ENCODE assay signal across 25 mouse cellular contexts in genomic region chr17:37541454-37542119, GRCm38 (mm10). TPM values are rescaled to one million over a fixed set of nuclear protein-coding genes. Genes with fewer than 3 reads are reported as not detected.
"Had no signal": no experiment of that assay in that cellular context is flagged by ENCODE, and none has a peak within 500 bp of the region (broad histone marks: within the 10 kb centered on the region; RNA-seq: fewer than 3 reads in every experiment).

No protein-coding gene starts in this region.

- ATAC-seq: liver, postnatal 0 days; lung, postnatal 0 days had no signal

- H3K36me3 ChIP-seq: liver, embryonic 13.5 days; liver, embryonic 15.5 days; lung, embryonic 15.5 days; neural tube, embryonic 12.5 days; stomach, embryonic 15.5 days had no signal

- H3K4me1 ChIP-seq: liver, embryonic 13.5 days; liver, embryonic 15.5 days; lung, embryonic 15.5 days; megakaryocyte, embryonic 14.5 days; neural tube, embryonic 12.5 days; stomach, embryonic 15.5 days had no signal

- H3K9me3 ChIP-seq: liver, embryonic 13.5 days; liver, embryonic 15.5 days; lung, embryonic 15.5 days; megakaryocyte, embryonic 14.5 days; neural tube, embryonic 12.5 days; stomach, embryonic 15.5 days had no signal

- H3K4me2 ChIP-seq: liver, embryonic 13.5 days; liver, embryonic 15.5 days; lung, embryonic 15.5 days; neural tube, embryonic 12.5 days; stomach, embryonic 15.5 days had no signal

- H3K4me3 ChIP-seq: liver, embryonic 13.5 days; liver, embryonic 15.5 days; lung, embryonic 15.5 days; megakaryocyte, embryonic 14.5 days; neural tube, embryonic 12.5 days; stomach, embryonic 15.5 days had no signal

- DNase-seq: liver, embryonic 13.5 days; liver, postnatal 0 days; lung, adult 2 months; lung, postnatal 14 days; lung, postnatal 36 days; right cerebral cortex, postnatal 14 days; thymus, adult 2 months; thymus, postnatal 25 days; thymus, postnatal 4 days had no signal

- H3K27ac ChIP-seq: liver, embryonic 13.5 days; liver, embryonic 15.5 days; lung, embryonic 15.5 days; macrophage; neural tube, embryonic 12.5 days; stomach, embryonic 15.5 days; stomach, postnatal 0 days had no signal

- H3K27me3 ChIP-seq: liver, embryonic 13.5 days; liver, embryonic 15.5 days; lung, embryonic 15.5 days; megakaryocyte, embryonic 14.5 days; neural tube, embryonic 12.5 days; stomach, embryonic 15.5 days had no signal

- H3K9ac ChIP-seq: liver, embryonic 13.5 days; liver, embryonic 15.5 days; liver, postnatal 0 days; lung, embryonic 15.5 days; neural tube, embryonic 12.5 days; stomach, embryonic 15.5 days had no signal

RNA-seq across cellular contexts. Expression of gene Olfr112, which starts 27.7 kb away (rescaled TPM):
- total RNA-seq: megakaryocyte progenitor cell, adult 5-6 weeks; midbrain, postnatal 0 days; monocyte, adult 5-6 weeks; neutrophil, adult 5-6 weeks had no signal
- polyA plus RNA-seq: liver, embryonic 13.5 days; liver, embryonic 15.5 days; liver, postnatal 0 days; lung, adult 2 months; lung, embryonic 15.5 days; lung, postnatal 0 days; macrophage; midbrain, postnatal 0 days; neural tube, embryonic 12.5 days; neural tube, embryonic 14.5 days; spleen, adult 2 months; stomach, embryonic 15.5 days; stomach, postnatal 0 days; thymus, adult 2 months; urinary bladder, adult 2 months had no signal

RNA-seq across cellular contexts. Expression of gene Olfr111, which starts 33.8 kb away (rescaled TPM):
- total RNA-seq: megakaryocyte progenitor cell, adult 5-6 weeks; midbrain, postnatal 0 days; monocyte, adult 5-6 weeks; neutrophil, adult 5-6 weeks had no signal
- polyA plus RNA-seq: liver, embryonic 13.5 days; liver, embryonic 15.5 days; liver, postnatal 0 days; lung, embryonic 15.5 days; lung, postnatal 0 days; midbrain, postnatal 0 days; neural tube, embryonic 12.5 days; neural tube, embryonic 14.5 days; stomach, embryonic 15.5 days; stomach, postnatal 0 days; testis, adult 2 months had no signal

RNA-seq across cellular contexts. Expression of gene Olfr113, which starts 35.9 kb away (rescaled TPM):
- total RNA-seq: megakaryocyte progenitor cell, adult 5-6 weeks; midbrain, postnatal 0 days; monocyte, adult 5-6 weeks; neutrophil, adult 5-6 weeks had no signal
- polyA plus RNA-seq: liver, embryonic 13.5 days; liver, embryonic 15.5 days; liver, postnatal 0 days; lung, adult 2 months; lung, embryonic 15.5 days; lung, postnatal 0 days; macrophage; midbrain, postnatal 0 days; neural tube, embryonic 12.5 days; neural tube, embryonic 14.5 days; spleen, adult 2 months; stomach, embryonic 15.5 days; stomach, postnatal 0 days; testis, adult 2 months; thymus, adult 2 months; urinary bladder, adult 2 months had no signal

RNA-seq across cellular contexts. Expression of gene Olfr110, which starts 49.3 kb away (rescaled TPM):
- total RNA-seq: megakaryocyte progenitor cell, adult 5-6 weeks; midbrain, postnatal 0 days; monocyte, adult 5-6 weeks; neutrophil, adult 5-6 weeks had no signal
- polyA plus RNA-seq: liver, embryonic 13.5 days; liver, embryonic 15.5 days; liver, postnatal 0 days; lung, embryonic 15.5 days; lung, postnatal 0 days; midbrain, postnatal 0 days; neural tube, embryonic 12.5 days; neural tube, embryonic 14.5 days; spleen, adult 2 months; stomach, embryonic 15.5 days; stomach, postnatal 0 days; testis, adult 2 months; urinary bladder, adult 2 months had no signal

RNA-seq across cellular contexts. Expression of gene Olfr114, which starts 51.0 kb away (rescaled TPM):
- total RNA-seq: megakaryocyte progenitor cell, adult 5-6 weeks; midbrain, postnatal 0 days; monocyte, adult 5-6 weeks; neutrophil, adult 5-6 weeks had no signal
- polyA plus RNA-seq: liver, embryonic 13.5 days; liver, embryonic 15.5 days; liver, postnatal 0 days; lung, adult 2 months; lung, embryonic 15.5 days; lung, postnatal 0 days; macrophage; midbrain, postnatal 0 days; neural tube, embryonic 12.5 days; neural tube, embryonic 14.5 days; spleen, adult 2 months; stomach, embryonic 15.5 days; stomach, postnatal 0 days; testis, adult 2 months; thymus, adult 2 months; urinary bladder, adult 2 months had no signal
